ENCODE assay signal across 8 mouse cellular contexts in genomic region chr7:28810107-28811066, GRCm38 (mm10). TPM values are rescaled to one million over a fixed set of nuclear protein-coding genes. Genes with fewer than 3 reads are reported as not detected.
A peak's percentile ranks its signal among the peaks of the same experiment; 100 is the strongest.
DNase-seq lines count a peak whose midpoint lies in the region; ATAC-seq lines count a peak whose summit lies in the region.

No protein-coding gene starts in this region.

- DNase-seq in Muller cell, postnatal 12 days (ENCODE audit: inconsistent ontology term) = peak; percentile 99
- peak; percentile 100 for DNase-seq in cerebellum, adult 9-11 months
- peak; percentile 100 for DNase-seq in frontal cortex, adult 2 months (ENCODE audit: extremely low spot score in 1 of 2, low spot score in 1 of 2)
- DNase-seq in hindbrain, embryonic 11.5 days (ENCODE audit: low spot score) = peak; percentile 99
- peak; percentile 99 to 100 for DNase-seq in layer of hippocampus, postnatal 14 days (ENCODE audit: low spot score in 2 of 2)
- peak; percentile 97 for DNase-seq in lung, postnatal 14 days
- peak; percentile 99 for DNase-seq in retina, adult 2 months (ENCODE audit: low read depth, low spot score)
- DNase-seq in thymus, postnatal 36 days = peak; percentile 97 to 99

- H3K4me1 ChIP-seq in hindbrain, embryonic 11.5 days (replicated peaks; ENCODE audit: control insufficient read depth, insufficient read depth, low read length) = peaks cover 17% of the 10 kb centered on the region

- H3K9me3 ChIP-seq in hindbrain, embryonic 11.5 days (ENCODE audit: control insufficient read depth, low read length) = no peaks in the 10 kb centered on the region

- peak overlapping the region; percentile 91 for H3K4me3 ChIP-seq in hindbrain, embryonic 11.5 days (ENCODE audit: low read depth, low read length)

- H3K36me3 ChIP-seq in hindbrain, embryonic 11.5 days (ENCODE audit: control insufficient read depth, insufficient read depth, low read length) = peaks cover 18% of the 10 kb centered on the region

- WGBS in hindbrain, embryonic 11.5 days = under 1% methylated on average over 58 of the region's 70 CpGs

- peak overlapping the region; percentile 99 for H3K27ac ChIP-seq in hindbrain, embryonic 11.5 days (ENCODE audit: low read depth, low read length)

- H3K4me2 ChIP-seq in hindbrain, embryonic 11.5 days (replicated peaks; ENCODE audit: low read depth, low read length) = peak overlapping the region; percentile 80

- peak overlapping the region; percentile 94 for H3K9ac ChIP-seq in hindbrain, embryonic 11.5 days (ENCODE audit: low read depth, low read length)

- no peaks in the 10 kb centered on the region for H3K27me3 ChIP-seq in hindbrain, embryonic 11.5 days (ENCODE audit: control insufficient read depth, insufficient read depth, low read length)

- peak; percentile 92 for ATAC-seq in hindbrain, embryonic 11.5 days (ENCODE audit: low FRiP score)

RNA-seq across cellular contexts. Expression of gene Hnrnpl, which starts 2.0 kb away (rescaled TPM):
- 391 and 418 TPM in 2 replicates for polyA plus RNA-seq in frontal cortex, adult 2 months (2012; rRNA removed)
- polyA plus RNA-seq in hindbrain, embryonic 11.5 days (2014; fragmentation: Nextera tagmentation; extraction: Ambion mirVana) = 306 and 312 TPM in 2 replicates
- total RNA-seq in layer of hippocampus, postnatal 14 days (2021) = 100 to 1,000 TPM; 379 to 416 TPM

RNA-seq across cellular contexts. Expression of gene Ech1, which starts 14.6 kb away (rescaled TPM):
- 93.7 and 106 TPM in 2 replicates for polyA plus RNA-seq in frontal cortex, adult 2 months (2012; rRNA removed)
- polyA plus RNA-seq in hindbrain, embryonic 11.5 days (2014; fragmentation: Nextera tagmentation; extraction: Ambion mirVana) = 83.8 and 84.2 TPM in 2 replicates
- total RNA-seq in layer of hippocampus, postnatal 14 days (2021) = 10 to 100 TPM; 58.2 to 61.2 TPM

RNA-seq across cellular contexts. Expression of gene Rinl, which starts 21.6 kb away (rescaled TPM):
- polyA plus RNA-seq in frontal cortex, adult 2 months (2012; rRNA removed) = 1.7 and 2.4 TPM in 2 replicates
- 2.5 and 2.7 TPM in 2 replicates for polyA plus RNA-seq in hindbrain, embryonic 11.5 days (2014; fragmentation: Nextera tagmentation; extraction: Ambion mirVana)
- total RNA-seq in layer of hippocampus, postnatal 14 days (2021) = 1 to 10 TPM; 2.9 to 3.3 TPM

RNA-seq across cellular contexts. Expression of gene Lgals4, which starts 23.3 kb away (rescaled TPM):
- polyA plus RNA-seq in frontal cortex, adult 2 months (2012; rRNA removed) = 10.7 and 13.4 TPM in 2 replicates
- polyA plus RNA-seq in hindbrain, embryonic 11.5 days (2014; fragmentation: Nextera tagmentation; extraction: Ambion mirVana) = 2.1 and 2.5 TPM in 2 replicates
- total RNA-seq in layer of hippocampus, postnatal 14 days (2021) = 1 to 10 TPM; 3.9 to 4.2 TPM

RNA-seq across cellular contexts. Expression of gene Nfkbib, which starts 43.1 kb away (rescaled TPM):
- polyA plus RNA-seq in frontal cortex, adult 2 months (2012; rRNA removed) = 30.1 and 34.9 TPM in 2 replicates
- 42.0 and 43.7 TPM in 2 replicates for polyA plus RNA-seq in hindbrain, embryonic 11.5 days (2014; fragmentation: Nextera tagmentation; extraction: Ambion mirVana)
- 10 to 100 TPM; 31.4 to 33.9 TPM for total RNA-seq in layer of hippocampus, postnatal 14 days (2021)

Comparison
In these comparisons a context has a peak if more than half of its experiments do, and no peak if none do; other contexts are left out.
1. Peak in every context shown above with its lines: DNase-seq, ATAC-seq, H3K4me3 ChIP-seq and H3K27ac ChIP-seq.